Mouse (Mus musculus) testis, adult 2 months (tissue): ENCODE results near the gene Tmem184c. TPM values are rescaled to one million over a fixed set of nuclear protein-coding genes. Genes with fewer than 3 reads are reported as not detected.

Experiments used
- H3K27ac ChIP-seq: fragments of 200-500 bp; 2 replicates; pipeline ENCODE4 v1.5.1; 2012; ENCODE audit warnings: low read depth, low read length; ENCODE audit not compliant: control insufficient read depth, insufficient read depth
- H3K27me3 ChIP-seq: fragments of 200-500 bp; 2 replicates; pipeline ENCODE4 v1.6.1; 2012; ENCODE audit warnings: mild to moderate bottlenecking, low read length, moderate library complexity; ENCODE audit not compliant: control insufficient read depth, insufficient read depth
- H3K36me3 ChIP-seq: fragments of 200-500 bp; 2 replicates; pipeline ENCODE4 v1.6.1; 2012; ENCODE audit warnings: mild to moderate bottlenecking, low read length; ENCODE audit not compliant: control insufficient read depth, insufficient read depth
- H3K4me1 ChIP-seq: fragments of 200-500 bp; 2 replicates; pipeline ENCODE4 v1.6.1; 2012; ENCODE audit warnings: low read length; ENCODE audit not compliant: control insufficient read depth, insufficient read depth
- H3K4me3 ChIP-seq: fragments of 200-500 bp; 2 replicates; pipeline ENCODE4 v1.5.1; 2012; ENCODE audit warnings: low read depth, mild to moderate bottlenecking, low read length, moderate library complexity, mixed read lengths; ENCODE audit not compliant: control insufficient read depth
- CTCF ChIP-seq: fragments of 200-500 bp; IDR thresholded peaks from 2 replicates; pipeline ENCODE4 v1.5.1; 2012; ENCODE audit warnings: low read depth, mild to moderate bottlenecking, inconsistent platforms, low read length, moderate library complexity; ENCODE audit not compliant: control insufficient read depth, insufficient read depth, insufficient replicate concordance
- POLR2A ChIP-seq: fragments of 200-500 bp; IDR thresholded peaks from 2 replicates; pipeline ENCODE4 v1.6.1; 2012; ENCODE audit warnings: low read depth, mild to moderate bottlenecking, inconsistent platforms, low read length, moderate library complexity; ENCODE audit not compliant: control insufficient read depth
- polyA plus RNA-seq: library from polyadenylated mRNA; depleted of rRNA; stranded (reverse); fragments of >200 nt; gene quantifications from 2 replicates; pipeline ENCODE4 v1.2.3, GENCODE M21; 2012; rRNA removed

The Tmem184c gene
- polyA plus RNA-seq, 1 experiment: 32.8 TPM

DNA sequence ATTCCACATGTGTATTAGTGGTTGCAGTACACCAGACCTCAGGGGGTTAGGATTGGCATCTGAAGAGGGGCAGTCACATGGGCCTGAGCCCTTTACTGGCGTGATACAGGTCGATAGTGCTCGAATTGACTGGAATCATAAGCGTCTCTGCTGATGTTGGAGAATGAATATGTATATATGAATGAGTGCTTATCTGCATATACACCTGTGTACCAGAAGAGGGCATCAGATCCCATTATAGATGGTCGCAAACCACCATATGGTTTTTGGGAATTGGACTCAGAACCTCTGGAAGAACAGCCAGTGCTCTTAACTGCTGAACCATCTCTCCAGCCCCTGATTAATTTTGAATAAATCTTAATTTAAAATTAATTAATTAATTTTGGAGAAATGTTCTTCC lies 36.3 kb downstream of the Tmem184c start:
- Histone ChIP-seq H3K4me3 (no peak overlapping the region), H3K4me1 (no peaks in the 10 kb centered on the region), H3K27ac (no peak overlapping the region), H3K27me3 (no peaks in the 10 kb centered on the region), H3K36me3 (no peaks in the 10 kb centered on the region)
- TF ChIP-seq CTCF (no peak), POLR2A (no peak)

DNA sequence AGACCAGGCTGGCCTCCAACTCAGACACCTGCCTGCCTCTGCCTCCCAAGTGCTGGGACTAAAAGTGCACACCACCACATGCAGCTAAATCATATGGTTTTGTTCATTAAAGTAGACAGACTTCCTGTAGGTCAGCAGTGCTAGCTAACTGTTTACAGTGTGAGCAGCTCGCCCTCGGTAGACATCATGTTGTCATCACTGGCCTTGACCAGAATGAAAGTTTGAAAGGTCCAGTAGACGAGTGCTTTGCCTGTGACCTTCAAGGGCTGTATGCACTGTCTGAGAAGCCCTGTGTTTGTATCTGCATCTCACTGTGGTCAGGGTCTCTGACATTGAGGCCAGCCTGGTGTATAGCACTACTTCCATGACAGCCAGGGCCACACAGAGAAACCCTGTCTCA lies 49.1 kb downstream of the Tmem184c start:
- no peaks in the 10 kb centered on the region for H3K27me3 ChIP-seq
- no peaks in the 10 kb centered on the region for H3K4me1 ChIP-seq
- H3K4me3 ChIP-seq: no peak overlapping the region
- no peak for TF ChIP-seq POLR2A
- no peak for TF ChIP-seq CTCF
- H3K27ac ChIP-seq: no peak overlapping the region
- H3K36me3 ChIP-seq: no peaks in the 10 kb centered on the region

DNA sequence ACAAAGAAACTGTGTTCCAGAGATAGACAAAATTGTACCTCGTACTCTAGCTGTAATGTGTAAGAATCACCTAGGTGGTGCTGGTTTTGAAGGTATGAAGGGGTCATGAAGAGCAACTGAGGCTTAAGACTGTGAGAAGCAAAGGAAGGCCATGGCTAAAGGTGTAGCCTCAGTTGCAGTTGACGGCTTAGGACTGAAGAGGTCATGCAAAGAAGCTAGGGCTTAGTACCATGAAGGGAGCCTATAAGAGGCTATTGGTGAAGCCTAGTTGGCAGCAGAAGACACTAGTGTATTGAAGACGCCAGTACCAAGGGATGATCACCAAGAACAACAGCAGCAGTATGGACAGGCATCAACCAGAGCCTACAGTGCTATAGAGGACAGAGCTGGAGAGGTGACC lies 58.0 kb downstream of the Tmem184c start:
- no peaks in the 10 kb centered on the region; the same call in 1 of the 2 replicates for H3K4me1 ChIP-seq
- H3K27ac ChIP-seq: no peak overlapping the region
- H3K4me3 ChIP-seq: no peak overlapping the region
- TF ChIP-seq CTCF (no peak), POLR2A (no peak)
- no peaks in the 10 kb centered on the region for H3K27me3 ChIP-seq
- H3K36me3 ChIP-seq: no peaks in the 10 kb centered on the region

DNA sequence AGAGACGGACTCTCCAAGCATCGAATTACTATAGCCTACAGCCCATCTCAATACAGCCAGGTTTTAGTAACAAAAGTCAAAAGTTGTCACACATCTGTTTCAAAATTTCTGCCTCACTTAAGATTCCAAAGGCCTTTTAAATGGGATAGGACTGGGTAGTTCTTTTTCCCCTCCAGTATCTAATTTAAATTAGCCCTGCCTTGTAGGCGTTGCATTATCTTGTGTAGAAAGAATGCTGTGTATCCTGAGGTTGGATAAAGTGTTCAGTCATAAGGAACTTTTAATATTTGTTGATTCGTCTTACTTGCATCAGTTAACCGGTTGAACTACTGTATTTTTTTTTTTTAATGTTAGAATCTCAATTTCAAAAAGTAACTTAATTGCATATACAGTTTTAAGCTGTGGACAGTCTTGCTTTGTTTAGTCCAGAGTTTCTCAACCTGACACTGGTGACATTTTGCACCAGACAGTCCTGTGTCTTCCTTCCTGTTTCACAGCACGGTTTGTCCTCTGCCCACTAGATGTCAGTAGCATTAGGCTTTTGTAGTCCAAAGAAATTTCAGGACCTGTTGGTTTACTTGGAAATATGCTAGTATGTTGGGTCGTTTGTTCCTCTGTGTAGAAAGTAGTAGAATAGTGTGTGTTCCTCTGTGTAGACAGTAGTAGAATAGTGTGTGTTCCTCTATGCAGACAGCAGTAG lies 60.5 kb downstream of the Tmem184c start:
- H3K27me3 ChIP-seq: no peaks in the 10 kb centered on the region
- H3K36me3 ChIP-seq: no peaks in the 10 kb centered on the region
- H3K27ac ChIP-seq: no peak overlapping the region
- H3K4me1 ChIP-seq: no peaks in the 10 kb centered on the region; the same call in 1 of the 2 replicates
- H3K4me3 ChIP-seq: peak overlapping the region; percentile 98
- TF ChIP-seq POLR2A (no peak), CTCF (no peak; the same call in 1 of the 2 replicates)

DNA sequence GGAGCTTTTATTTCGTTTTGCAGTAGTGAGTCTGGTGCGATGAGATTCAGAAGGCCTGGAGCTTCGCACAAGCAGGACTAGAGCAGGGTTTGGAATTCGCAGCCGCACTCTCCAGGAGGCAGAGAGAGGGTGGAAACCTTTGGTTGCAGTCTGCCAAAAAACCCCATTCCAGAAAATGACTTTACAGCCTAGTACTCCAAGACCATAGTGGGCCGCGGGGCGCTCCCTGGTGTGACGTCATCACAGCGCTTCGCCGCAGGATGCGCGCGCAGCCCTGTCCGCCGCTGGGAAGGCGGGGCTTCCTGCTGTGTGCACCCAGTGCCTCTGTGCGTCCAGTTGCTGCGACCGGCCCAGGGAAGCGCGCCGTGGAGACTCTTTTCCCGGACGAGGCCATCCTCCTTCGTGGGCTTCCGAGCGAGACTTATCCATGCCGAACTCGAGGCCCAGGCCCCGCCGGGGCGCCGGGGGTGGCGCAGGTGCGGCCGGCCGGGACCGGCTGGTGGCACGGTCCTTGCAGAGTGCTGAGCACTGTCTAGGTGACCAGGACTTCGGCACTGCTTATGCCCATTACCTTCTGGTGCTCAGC lies 61.3 kb downstream of the Tmem184c start, which contains the start of gene Prmt9:
Gene Prmt9 (plus strand): TSS at position 277 of the 586 bp plus-strand sequence.
- no peaks in the 10 kb centered on the region; the same call in 1 of the 2 replicates for H3K4me1 ChIP-seq
- H3K27ac ChIP-seq: peak within 1 kb of the TSS; percentile 88
- peak within 1 kb of the TSS; percentile 98 for H3K4me3 ChIP-seq
- H3K36me3 ChIP-seq: no peaks in the 10 kb centered on the region
- no peak for TF ChIP-seq CTCF
- peak; percentile 93 for TF ChIP-seq POLR2A
- H3K27me3 ChIP-seq: no peaks in the 10 kb centered on the region

Other genes with a start within 250 kb of the Tmem184c start
- 7.2 and 7.5 TPM in 2 replicates for gene Arhgap10, start 92.7 kb downstream of the Tmem184c start, polyA plus RNA-seq
- 3.0 and 3.5 TPM in 2 replicates for gene Prmt9, start 61.3 kb downstream of the Tmem184c start, polyA plus RNA-seq
- 2.3 and 2.4 TPM in 2 replicates for gene Ednra, start 113.8 kb upstream of the Tmem184c start, polyA plus RNA-seq